Mouse (Mus musculus): Measurements from ENCODE around the gene Pgam1.
A peak's percentile ranks its signal among the peaks of the same experiment; 100 is the strongest.
"Not testable (repeated sequence)": the region's sequence is repeated elsewhere in the genome, so short reads cannot be mapped to it uniquely, and the experiment has no call there.

Pgam1 gene

DNA sequence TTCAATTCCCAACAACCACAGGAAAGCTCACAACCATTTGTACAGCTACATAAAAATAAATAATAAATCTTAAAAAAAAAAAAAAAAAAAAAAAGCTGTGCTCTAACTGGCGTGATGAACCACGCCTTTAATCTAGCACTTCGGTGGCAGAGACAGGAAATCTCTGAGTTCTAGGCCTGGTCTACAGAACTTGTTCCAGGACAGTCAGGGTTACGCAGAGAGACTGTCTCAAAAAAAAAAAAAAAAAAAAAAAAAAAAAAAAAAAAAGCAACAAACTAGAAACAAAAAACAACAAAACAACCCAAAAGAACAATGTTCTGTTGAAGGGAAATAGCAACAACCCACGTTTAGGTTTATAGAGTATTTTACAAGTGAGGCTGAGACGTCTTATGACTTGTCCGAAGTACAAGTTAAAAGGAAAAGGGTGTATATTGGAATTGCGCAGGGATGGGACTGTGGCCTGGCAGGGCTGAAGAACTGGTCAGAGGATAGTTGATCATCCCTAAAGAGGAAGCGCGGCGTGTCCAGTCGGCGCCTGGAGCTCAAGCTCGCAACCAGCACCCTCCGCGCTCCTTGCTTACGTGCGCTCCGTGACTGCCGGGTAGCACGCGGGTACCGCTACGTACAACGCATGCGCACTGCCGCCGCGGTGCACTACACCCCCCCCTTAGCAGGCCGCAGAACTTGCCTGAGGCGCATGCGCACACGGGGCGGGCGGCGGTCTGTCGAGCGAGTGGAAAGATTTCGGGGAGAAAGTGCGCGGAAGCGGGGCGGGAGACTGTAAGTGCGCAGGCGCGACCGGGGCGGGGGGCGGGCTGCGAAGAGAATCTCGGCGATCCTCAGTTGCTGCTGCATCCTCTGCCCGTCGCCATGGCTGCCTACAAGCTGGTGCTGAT, at the start of gene Pgam1:
TSS of gene Pgam1 (plus strand) at position 746 of the 896 bp plus-strand sequence.
- peak; percentile 99 for DNase-seq (ENCODE audit: low read depth, low spot score)

DNA sequence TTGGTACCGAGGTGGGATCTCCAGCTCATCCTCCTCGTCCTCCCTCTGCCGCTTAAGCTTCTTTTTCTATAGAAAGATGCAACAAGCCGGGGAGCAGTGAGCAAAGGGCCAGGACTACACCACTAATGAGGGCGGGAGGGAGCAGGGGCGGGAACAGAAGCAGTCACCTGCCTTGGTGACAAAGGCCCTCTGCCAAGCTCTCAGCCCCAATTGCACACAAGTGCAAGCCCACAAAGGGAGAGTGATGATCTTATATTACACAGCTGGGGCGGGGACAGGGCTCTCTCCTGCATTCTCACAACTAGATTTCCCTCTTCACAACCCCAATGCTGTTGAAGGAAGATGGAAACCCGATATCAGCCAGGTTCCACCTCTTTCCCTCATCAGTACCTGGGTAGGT, 45.0 kb upstream of the Pgam1 start:
- no peak for DNase-seq (ENCODE audit: low read depth, low spot score)

DNA sequence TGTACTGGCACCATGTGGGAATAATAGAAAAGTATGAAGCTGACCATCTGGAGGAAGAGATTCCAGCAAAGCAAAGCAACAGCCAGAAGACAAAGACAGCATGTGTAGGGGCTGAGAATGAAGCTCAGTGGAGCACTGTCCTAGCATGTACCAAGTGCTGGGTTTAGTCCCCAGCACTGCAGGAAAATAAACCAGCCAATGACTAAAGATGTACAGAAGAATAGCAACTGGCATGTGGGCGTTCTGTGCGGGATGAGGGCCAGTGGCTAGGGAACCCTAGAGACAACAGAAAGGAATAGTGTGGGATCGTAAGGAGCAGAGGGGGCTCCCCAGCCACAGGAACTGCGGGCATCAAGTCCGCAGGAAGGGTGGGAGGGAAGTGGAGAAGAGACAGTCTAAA, 42.4 kb upstream of the Pgam1 start:
- DNase-seq (ENCODE audit: low read depth, low spot score): no peak

DNA sequence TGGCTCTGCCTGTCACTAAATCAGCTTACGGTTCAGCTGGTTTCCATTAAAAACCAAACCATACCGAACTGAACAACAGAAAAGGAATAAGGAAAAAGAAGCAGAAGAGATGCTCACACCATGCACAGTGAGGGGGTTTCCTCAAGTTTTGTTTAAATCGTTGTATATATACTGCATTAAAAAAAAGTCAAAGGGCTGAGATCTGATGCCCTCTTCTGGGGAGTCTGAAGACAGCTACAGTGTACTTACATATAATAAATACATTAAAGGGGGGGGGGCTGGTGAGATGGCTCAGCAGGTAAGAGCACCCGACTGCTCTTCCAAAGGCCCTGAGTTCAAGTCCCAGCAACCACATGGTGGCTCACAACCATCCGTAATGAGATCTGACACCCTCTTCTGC, 41.8 kb upstream of the Pgam1 start:
- not testable (repeated sequence) for DNase-seq (ENCODE audit: low read depth, low spot score)

- DNase-seq (ENCODE audit: low read depth, low spot score): no peak
These were observed 39.4 kb upstream of the Pgam1 start for GRCm38 (mm10) chr19:41872285-41872684.

DNA sequence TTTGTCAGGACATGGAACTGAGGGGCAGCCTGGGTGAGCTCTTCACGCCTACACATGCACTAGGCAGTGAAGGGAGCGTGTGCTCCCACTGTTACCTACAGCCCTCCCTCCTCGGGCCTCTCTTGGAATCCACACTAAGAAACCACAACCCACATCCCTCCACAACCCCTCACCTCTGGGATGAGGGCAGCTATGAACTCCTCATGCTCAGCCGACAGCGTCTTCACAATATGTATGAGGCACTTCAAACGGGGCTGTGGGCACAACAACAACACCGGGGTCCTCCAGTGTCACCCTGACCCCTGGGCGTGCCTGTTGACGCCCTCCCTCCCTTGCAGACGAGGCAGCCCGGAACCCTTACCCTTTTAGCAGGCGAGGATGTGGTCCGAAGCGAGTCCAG, 37.4 kb upstream of the Pgam1 start:
- no peak for DNase-seq (ENCODE audit: low read depth, low spot score)

GRCm38 (mm10) chr19:41881842-41882241, 29.9 kb upstream of the Pgam1 start:
- no peak for DNase-seq (ENCODE audit: low read depth, low spot score)

GRCm38 (mm10) chr19:41883882-41884281, 27.8 kb upstream of the Pgam1 start:
- DNase-seq (ENCODE audit: low read depth, low spot score): no peak

DNA sequence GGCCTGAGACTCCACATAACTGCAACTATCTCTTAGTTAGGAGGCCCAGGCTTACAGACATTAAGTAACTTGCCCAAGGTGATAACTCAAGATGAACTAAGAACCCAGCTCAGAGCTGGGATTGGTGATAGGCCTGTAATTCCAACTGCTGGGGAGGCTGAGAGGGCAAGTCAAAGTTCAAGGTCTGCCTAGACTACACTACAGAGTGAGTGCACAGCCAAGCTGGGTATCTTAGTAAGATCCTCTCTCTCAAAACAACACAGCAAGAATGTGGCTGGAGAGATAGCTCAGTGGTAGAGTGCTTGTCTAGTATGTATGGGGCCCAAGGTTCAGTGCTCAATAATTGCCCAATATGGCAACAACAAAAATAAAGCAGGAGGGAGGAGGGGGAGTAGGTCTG, 23.5 kb upstream of the Pgam1 start:
- no peak for DNase-seq (ENCODE audit: low read depth, low spot score)

DNA sequence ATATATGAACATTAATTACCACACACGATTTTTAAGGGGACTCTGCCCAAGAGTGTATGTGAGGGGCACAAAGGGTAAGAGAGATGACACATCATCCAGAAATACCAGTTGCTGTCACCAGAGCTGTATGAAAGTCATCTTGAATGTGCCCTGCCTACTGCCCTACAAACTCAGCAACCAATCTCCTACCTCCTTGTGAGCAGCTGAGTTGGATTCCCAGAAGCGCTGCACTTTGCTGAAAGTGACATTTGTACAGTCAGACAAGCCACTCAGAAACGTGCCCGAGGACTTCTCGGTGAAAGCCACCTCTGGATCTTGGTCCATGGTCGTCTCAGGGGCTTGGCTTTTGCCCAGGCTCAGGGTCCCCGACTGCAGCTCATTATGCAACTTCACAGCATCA, 16.8 kb upstream of the Pgam1 start:
- DNase-seq (ENCODE audit: low read depth, low spot score): no peak

- peak; percentile 90 for DNase-seq (ENCODE audit: low read depth, low spot score)
These were observed 16.0 kb upstream of the Pgam1 start, which contains the start of gene Rrp12 for GRCm38 (mm10) chr19:41895460-41896318. Rrp12 (minus strand) TSS chr19:41896173.

DNA sequence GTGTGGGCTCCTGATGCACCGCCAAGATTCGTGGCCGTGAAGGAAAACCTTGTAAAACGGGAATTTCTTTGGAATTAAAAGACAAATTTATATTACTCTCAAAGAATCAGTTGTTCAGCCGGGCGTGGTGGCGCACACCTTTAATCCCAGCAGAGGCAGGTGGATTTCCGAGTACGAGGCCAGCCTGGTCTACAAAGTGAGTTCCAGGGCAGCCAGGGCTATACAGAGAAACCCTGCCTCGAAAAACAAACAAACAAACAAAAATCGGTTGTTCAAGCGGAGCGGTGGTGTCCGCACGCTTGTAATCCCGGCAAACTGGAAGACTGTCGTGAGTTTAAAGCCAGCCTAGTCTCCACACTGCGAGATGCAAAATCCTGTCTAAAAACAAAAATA, 15.4 kb upstream of the Pgam1 start:
- no peak for DNase-seq (ENCODE audit: low read depth, low spot score)

DNA sequence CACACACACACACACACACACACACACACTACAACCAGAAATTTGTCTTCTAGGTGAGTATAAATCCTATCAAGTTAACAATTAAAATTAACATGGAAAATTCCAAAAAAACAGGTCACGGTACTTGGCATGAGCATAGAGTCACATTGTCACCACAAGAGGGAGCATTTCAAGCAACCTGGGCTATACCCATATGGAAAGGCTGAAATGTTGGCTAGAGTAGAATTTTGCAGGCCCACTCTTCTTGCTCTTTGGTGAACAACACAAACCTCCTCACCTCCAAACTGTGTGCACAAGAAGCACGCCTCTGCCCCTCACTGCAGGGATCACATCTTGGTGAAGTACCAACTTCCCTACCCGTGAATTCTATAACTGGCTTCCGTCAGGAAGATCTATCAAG, 12.9 kb upstream of the Pgam1 start:
- DNase-seq (ENCODE audit: low read depth, low spot score): peak; percentile 75

GRCm38 (mm10) chr19:41900495-41901090, 11.1 kb upstream of the Pgam1 start:
- no peak for DNase-seq (ENCODE audit: low read depth, low spot score)

DNA sequence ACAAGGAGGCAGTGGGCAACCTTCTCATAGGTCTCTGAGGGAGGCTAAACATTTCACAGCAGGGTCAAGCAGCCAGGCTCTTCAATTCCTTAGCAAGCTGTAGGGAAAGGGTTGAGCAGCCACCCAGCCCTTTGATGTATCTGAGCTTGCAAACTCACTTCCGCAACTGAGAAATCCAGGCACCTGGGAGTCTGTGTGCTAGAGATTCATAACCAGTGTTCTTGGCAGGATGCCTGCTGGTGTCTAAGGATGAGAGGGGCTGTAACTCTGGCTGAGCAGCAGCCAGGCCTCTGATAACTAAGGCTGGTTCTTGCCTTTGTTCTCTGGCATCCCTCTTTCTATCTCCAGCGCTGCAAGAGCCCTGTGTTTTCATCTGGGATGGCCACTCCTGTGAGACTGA, 10.0 kb upstream of the Pgam1 start:
- DNase-seq (ENCODE audit: low read depth, low spot score): no peak

GRCm38 (mm10) chr19:41902848-41903593, 8.7 kb upstream of the Pgam1 start:
- no peak for DNase-seq (ENCODE audit: low read depth, low spot score)

DNA sequence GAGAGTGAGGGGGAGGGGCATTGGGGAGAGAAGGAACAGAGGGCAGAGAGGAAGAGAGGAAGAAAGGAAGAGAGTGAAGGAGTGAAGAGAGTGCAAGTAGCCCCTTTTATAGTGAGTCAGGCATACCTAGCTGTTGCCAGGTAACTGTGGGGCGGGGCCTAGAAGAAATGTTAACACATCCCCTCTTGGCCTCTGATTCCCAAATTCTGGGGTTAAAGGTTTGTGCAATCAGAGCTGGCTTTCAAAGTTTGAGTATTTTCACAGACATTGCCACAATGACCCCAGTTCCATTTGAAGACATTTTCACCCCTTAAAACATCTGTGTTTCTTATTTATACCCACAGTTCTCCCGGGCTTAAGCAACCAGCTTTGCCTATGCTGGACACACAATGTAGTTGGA, 6.5 kb upstream of the Pgam1 start:
- no peak for DNase-seq (ENCODE audit: low read depth, low spot score)

GRCm38 (mm10) chr19:41906311-41907078, 5.2 kb upstream of the Pgam1 start:
- no peak for DNase-seq (ENCODE audit: low read depth, low spot score)

- DNase-seq (ENCODE audit: low read depth, low spot score): no peak
These were observed 4.5 kb upstream of the Pgam1 start for GRCm38 (mm10) chr19:41907079-41907760.

DNA sequence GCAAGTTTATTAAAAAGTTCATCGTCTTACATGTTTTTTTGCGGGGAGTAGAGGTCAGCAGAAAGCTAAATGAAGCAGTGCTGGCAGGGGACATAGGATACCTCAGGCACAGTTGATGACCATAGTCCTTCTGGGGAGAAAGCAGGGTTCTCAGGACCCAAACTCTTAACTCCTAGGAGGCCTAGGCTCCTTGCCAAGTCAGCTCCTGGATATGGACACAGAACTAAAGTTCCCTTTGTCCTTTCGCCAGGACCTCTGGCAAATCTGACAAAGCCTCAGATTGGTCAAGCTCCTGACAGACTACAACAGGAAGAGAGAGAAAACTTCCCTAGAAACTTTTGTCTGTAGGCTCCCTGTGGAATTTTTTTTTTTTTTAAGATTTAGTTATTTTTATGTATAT, 3.0 kb upstream of the Pgam1 start:
- no peak for DNase-seq (ENCODE audit: low read depth, low spot score)
